Mouse (Mus musculus): ENCODE data around the gene Pde3a.

The Pde3a gene

GRCm38 (mm10) chr6:141495634-141496418, 246.8 kb downstream of the Pde3a start:
- in situ Hi-C loops (cut with MboI) = no loop called here

GRCm38 (mm10) chr6:141499511-141499910, 250.4 kb downstream of the Pde3a start:
- in situ Hi-C loops (cut with MboI) = no loop called here

GRCm38 (mm10) chr6:141501171-141501570, 252.1 kb downstream of the Pde3a start:
- in situ Hi-C loops (cut with MboI) = no loop called here

GRCm38 (mm10) chr6:141522541-141522940, 273.5 kb downstream of the Pde3a start:
- in situ Hi-C loops (cut with MboI) = no loop called here

- in situ Hi-C loops (cut with MboI) = no loop called here
Measured at GRCm38 (mm10) chr6:141523747-141524640, 274.9 kb downstream of the Pde3a start, which contains the start of gene Slco1c1. Slco1c1 (plus strand) TSS chr6:141524368.

GRCm38 (mm10) chr6:141525787-141526186, 276.7 kb downstream of the Pde3a start:
- in situ Hi-C loops (cut with MboI) = no loop called here

- in situ Hi-C loops (cut with MboI) = no loop called here
Measured at GRCm38 (mm10) chr6:141530865-141531264, 281.8 kb downstream of the Pde3a start.

- in situ Hi-C loops (cut with MboI) = no loop called here
Measured at GRCm38 (mm10) chr6:141537298-141537697, 288.2 kb downstream of the Pde3a start.

- in situ Hi-C loops (cut with MboI) = no loop called here
Measured at GRCm38 (mm10) chr6:141541136-141541535, 292.1 kb downstream of the Pde3a start.

- in situ Hi-C loops (cut with MboI) = no loop called here
Measured at GRCm38 (mm10) chr6:141543344-141543743, 294.3 kb downstream of the Pde3a start.

Data from mature B cell (primary cell).